Mouse (Mus musculus): ENCODE measurements at regions not wholly inside any gene's neighbourhood (a gene's known extent, or its start where the extent isn't known, plus 50 kb on each side); places are given as distances from the start of the nearest gene placed in this dataset.
"Not testable (repeated sequence)": the region's sequence is repeated elsewhere in the genome, so short reads cannot be mapped to it uniquely, and the experiment has no call there.

GRCm38 (mm10) chr12:113241373-113242193 lies 55.9 kb downstream of the Tmem121 start:
- peak in 1 of 2 experiments; percentile 11 for DNase-seq

GRCm38 (mm10) chr12:113242194-113242510 lies 56.4 kb downstream of the Tmem121 start:
- no peak for DNase-seq

GRCm38 (mm10) chr12:113244685-113245084 lies 59.0 kb downstream of the Tmem121 start:
- no peak for DNase-seq

- DNase-seq = not testable (repeated sequence)
These were observed 68.0 kb downstream of the Tmem121 start for GRCm38 (mm10) chr12:113253446-113254424.

GRCm38 (mm10) chr12:113255331-113255730 lies 69.6 kb downstream of the Tmem121 start:
- no peak for DNase-seq

GRCm38 (mm10) chr12:113256628-113257027 lies 70.9 kb downstream of the Tmem121 start:
- DNase-seq = no peak

GRCm38 (mm10) chr12:113257243-113257642 lies 71.5 kb downstream of the Tmem121 start:
- no peak for DNase-seq

- DNase-seq = no peak
These were observed 73.7 kb downstream of the Tmem121 start for GRCm38 (mm10) chr12:113259476-113259875.

- DNase-seq = no peak
These were observed 74.6 kb downstream of the Tmem121 start for GRCm38 (mm10) chr12:113260304-113260703.

GRCm38 (mm10) chr12:113275934-113276333 lies 90.2 kb downstream of the Tmem121 start:
- DNase-seq = no peak

- no peak for DNase-seq
These were observed 90.7 kb downstream of the Tmem121 start for GRCm38 (mm10) chr12:113276355-113276942.

- no peak for DNase-seq
These were observed 92.0 kb downstream of the Tmem121 start for GRCm38 (mm10) chr12:113277741-113278140.

- DNase-seq = no peak
These were observed 106.5 kb downstream of the Tmem121 start for GRCm38 (mm10) chr12:113292029-113292809.

GRCm38 (mm10) chr12:113295924-113296323 lies 110.2 kb downstream of the Tmem121 start:
- no peak for DNase-seq

GRCm38 (mm10) chr12:113305973-113306372 lies 120.2 kb downstream of the Tmem121 start:
- no peak for DNase-seq

- DNase-seq = no peak
These were observed 127.6 kb downstream of the Tmem121 start for GRCm38 (mm10) chr12:113313319-113313718.

GRCm38 (mm10) chr12:113314624-113315023 lies 128.9 kb downstream of the Tmem121 start:
- DNase-seq = no peak

GRCm38 (mm10) chr12:113321086-113321485 lies 135.4 kb downstream of the Tmem121 start:
- DNase-seq = no peak

- no peak for DNase-seq
These were observed 136.4 kb downstream of the Tmem121 start for GRCm38 (mm10) chr12:113322173-113322572.

- DNase-seq = no peak
These were observed 142.1 kb downstream of the Tmem121 start for GRCm38 (mm10) chr12:113327851-113328250.

GRCm38 (mm10) chr12:113330266-113330665 lies 144.5 kb downstream of the Tmem121 start:
- DNase-seq = peak in 1 of 2 experiments; percentile 15

- DNase-seq = peak in 1 of 2 experiments; percentile 25
These were observed 146.5 kb downstream of the Tmem121 start for GRCm38 (mm10) chr12:113332226-113332625.
